Mouse (Mus musculus) CH12.LX (cell line): ENCODE results near the gene Atp13a3.

Experiments
- CTCF ChIP-seq, 2 experiments: IDR thresholded peaks in 1 of 2; conservative IDR thresholded peaks in 1 of 2; 2 replicates each; pipeline ENCODE4 v1.5.1; 2011 to 2012; ENCODE audit warnings: low read depth in 2 of 2, low read length in 2 of 2, improper control_type of control experiment in 1 of 2, inconsistent platforms in 1 of 2, mild to moderate bottlenecking in 1 of 2, moderate library complexity in 1 of 2
- EP300 ChIP-seq: IDR thresholded peaks from 2 replicates; pipeline ENCODE4 v1.6.1; 2011; ENCODE audit warnings: low read length, improper control_type of control experiment
- MAFK ChIP-seq: IDR thresholded peaks from 2 replicates; pipeline ENCODE4 v1.6.1; 2011; ENCODE audit warnings: low read length, improper control_type of control experiment; ENCODE audit not compliant: insufficient replicate concordance
- POLR2A ChIP-seq: IDR thresholded peaks from 2 replicates; pipeline ENCODE4 v1.6.1; 2011; ENCODE audit warnings: low read depth, mild to moderate bottlenecking, improper control_type of control experiment, low read length
- ZC3H11A ChIP-seq: IDR thresholded peaks from 2 replicates; pipeline ENCODE4 v1.6.1; 2012; ENCODE audit warnings: low read depth, mild to moderate bottlenecking, inconsistent platforms, low read length, improper control_type of control experiment

DNA sequence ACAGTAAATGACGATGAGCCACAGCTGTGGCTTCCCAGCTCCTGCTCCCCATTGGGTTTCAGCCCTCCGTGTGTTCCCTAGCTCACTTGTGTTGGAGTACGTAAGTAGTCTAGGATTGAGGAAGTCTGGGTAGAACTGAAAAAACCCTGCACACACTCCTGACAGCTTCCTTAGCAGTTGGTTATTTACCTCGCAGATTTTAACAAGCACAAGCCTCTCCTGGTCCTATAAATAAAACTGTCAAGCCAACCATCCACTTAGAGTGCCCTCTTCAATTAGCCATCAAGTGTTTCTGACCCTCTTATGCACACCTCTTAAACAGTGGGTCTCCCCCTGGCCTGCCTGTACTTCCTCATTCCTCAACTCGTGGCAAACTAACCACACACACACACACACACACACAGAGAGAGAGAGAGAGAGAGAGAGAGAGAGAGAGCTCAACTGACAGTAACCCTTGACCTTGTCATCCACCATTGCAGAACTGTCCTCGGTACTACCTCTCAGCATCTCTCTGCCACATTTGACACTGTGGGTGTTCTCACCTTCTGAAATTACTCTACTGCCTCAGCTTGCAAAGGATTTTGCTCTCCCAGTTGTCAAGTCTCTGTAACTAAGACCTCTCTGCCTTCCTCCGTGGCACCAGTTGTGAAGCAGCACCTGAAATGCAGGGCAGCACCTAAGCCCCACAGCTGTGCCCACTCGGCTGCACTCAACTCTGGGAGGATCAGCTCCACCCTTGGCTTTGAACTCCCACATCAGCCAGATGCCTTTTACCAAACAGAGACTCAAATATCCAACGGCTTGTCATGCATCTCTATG lies 15.7 kb downstream of the Atp13a3 start:
- TF ChIP-seq CTCF (conservative IDR thresholded peaks at IDR 0.05 in 1 of 2, IDR thresholded peaks at IDR 0.05 in 1 of 2; ENCODE audit: low read depth in 2 of 2, low read length in 2 of 2), result no peak
- no peak; the same call in 1 of the 2 replicates for TF ChIP-seq POLR2A
- TF ChIP-seq MAFK, result no peak
- TF ChIP-seq ZC3H11A, result no peak
- TF ChIP-seq EP300, result peak; percentile 72
